Mouse (Mus musculus) midbrain, postnatal 0 days (tissue): Measurements from ENCODE around the gene Ccdc83. TPM values are rescaled to one million over a fixed set of nuclear protein-coding genes. Genes with fewer than 3 reads are reported as not detected.

Experiments
- ATAC-seq: fragments of 200-750 bp; cut with Nextera tagmentation; 2 replicates; pipeline ENCODE4 v1.8.0; 2017; ENCODE audit warnings: moderate number of reproducible peaks, mild to moderate bottlenecking, moderate TSS enrichment, moderate library complexity; ENCODE audit not compliant: low FRiP score
- DNase-seq: peaks from one replicate; pipeline ENCODE4 v3.0.0-alpha.2; 2015; ENCODE audit warnings: low spot score
- H3K27ac ChIP-seq: fragments of 300-500 bp; sonication (generic); 2 replicates; pipeline ENCODE4 v1.5.1; 2014; ENCODE audit warnings: low read depth, mild to moderate bottlenecking, low read length, mixed read lengths
- H3K27me3 ChIP-seq: fragments of 300-500 bp; sonication (generic); 2 replicates; pipeline ENCODE4 v1.6.1; 2014; ENCODE audit warnings: low read length, control low read depth, mixed read lengths; ENCODE audit not compliant: insufficient read depth
- H3K36me3 ChIP-seq: fragments of 300-500 bp; sonication (generic); 2 replicates; pipeline ENCODE4 v1.6.1; 2014; ENCODE audit warnings: low read length, control low read depth, mixed read lengths; ENCODE audit not compliant: insufficient read depth
- H3K4me1 ChIP-seq: fragments of 300-500 bp; sonication (generic); 2 replicates; pipeline ENCODE4 v1.6.1; 2014; ENCODE audit warnings: mild to moderate bottlenecking, control low read depth, antibody characterized with exemption, low read length, mixed read lengths; ENCODE audit not compliant: insufficient read depth
- H3K4me2 ChIP-seq: fragments of 300-500 bp; sonication (generic); 2 replicates; pipeline ENCODE4 v1.6.1; 2014; ENCODE audit warnings: low read depth, mild to moderate bottlenecking, low read length, mixed read lengths; ENCODE audit not compliant: poor library complexity, severe bottlenecking
- H3K4me3 ChIP-seq: fragments of 300-500 bp; sonication (generic); 2 replicates; pipeline ENCODE4 v1.5.1; 2014; ENCODE audit warnings: low read depth, mild to moderate bottlenecking, low read length, moderate library complexity
- H3K9ac ChIP-seq: fragments of 300-500 bp; sonication (generic); replicated peaks from 2 replicates; pipeline ENCODE4 v1.6.1; 2014; ENCODE audit warnings: mild to moderate bottlenecking, low read length, moderate library complexity, mixed read lengths; ENCODE audit not compliant: poor library complexity, severe bottlenecking
- H3K9me3 ChIP-seq: fragments of 300-500 bp; sonication (generic); 2 replicates; pipeline ENCODE4 v1.6.1; 2016; ENCODE audit warnings: low read length, control low read depth
- CTCF ChIP-seq: IDR thresholded peaks from 2 replicates; pipeline ENCODE4 v1.5.1; 2016; ENCODE audit warnings: antibody characterized with exemption, mild to moderate bottlenecking
- WGBS: fragments of 180-500 bp; shearing (Covaris S2); extraction: QIAGEN DNeasy Blood & Tissue Kit; methylation state at CpG from one replicate; pipeline ENCODE4 v1.1.7; 2014; 5-methylcytosine and 5-hydroxymethylcytosine counted together
- polyA plus RNA-seq: library from polyadenylated mRNA; unstranded; fragments of >200 nt; fragmentation: Nextera tagmentation; extraction: Ambion mirVana; gene quantifications from 2 replicates; pipeline ENCODE4 v1.2.1, GENCODE M21; 2015
- total RNA-seq: library from RNA; depleted of rRNA; stranded (reverse); fragments of >200 nt; gene quantifications from 2 replicates; pipeline ENCODE4 v1.2.3, GENCODE M21; 2014

The Ccdc83 gene
- total and polyA plus RNA-seq, 2 experiments from 2014 or later = not detected

- 0 out of 2 replicates have a peak, but pooled peaks have one; percentile 7 for ATAC-seq
- H3K27ac ChIP-seq = no peak overlapping the region
These were observed 37.3 kb upstream of the Ccdc83 start for GRCm38 (mm10) chr7:90302647-90303552.

GRCm38 (mm10) chr7:90301942-90302646, 36.5 kb upstream of the Ccdc83 start, which contains the start of gene Sytl2:
Sytl2 (plus strand) TSS chr7:90302252.
- H3K4me3 ChIP-seq = peak within 1 kb of the TSS; percentile 66
- H3K4me1 ChIP-seq = no peaks in the 10 kb centered on the region
- 2% methylated on average over 43 of the region's 43 CpGs for WGBS
- no peaks in the 10 kb centered on the region for H3K9me3 ChIP-seq
- DNase-seq (peak; percentile 34), ATAC-seq (peak; percentile 62; the same call in 1 of the 2 replicates)
- peak within 1 kb of the TSS; percentile 99 for H3K4me2 ChIP-seq
- H3K27ac ChIP-seq = no peak within 1 kb of the TSS
- no peaks in the 10 kb centered on the region for H3K36me3 ChIP-seq
- H3K9ac ChIP-seq = 0 out of 2 replicates have a peak within 1 kb of the TSS, but pooled peaks have one; percentile 44
- TF ChIP-seq CTCF = peak; percentile 50
- no peaks in the 10 kb centered on the region for H3K27me3 ChIP-seq

More at GRCm38 (mm10) chr7:90302647-90303552, 37.3 kb upstream of the Ccdc83 start:
- DNase-seq = no peak
- H3K36me3 ChIP-seq = no peaks in the 10 kb centered on the region
- H3K4me2 ChIP-seq = peak overlapping the region; percentile 99
- no peaks in the 10 kb centered on the region for H3K4me1 ChIP-seq
- H3K27me3 ChIP-seq = no peaks in the 10 kb centered on the region
- 5% methylated on average over 27 of the region's 27 CpGs for whole genome bisulfite sequencing
- no peak for TF ChIP-seq CTCF
- 0 out of 2 replicates have a peak overlapping the region, but pooled peaks have one; percentile 44 for H3K9ac ChIP-seq
- no peaks in the 10 kb centered on the region for H3K9me3 ChIP-seq
- peak overlapping the region; percentile 66 for H3K4me3 ChIP-seq

- H3K4me2 ChIP-seq = no peak overlapping the region
- H3K9me3 ChIP-seq = no peaks in the 10 kb centered on the region
- WGBS = 81% methylated on average over 6 of the region's 6 CpGs
- H3K27ac ChIP-seq = no peak overlapping the region
- no peaks in the 10 kb centered on the region for H3K4me1 ChIP-seq
- no peak for ATAC-seq
- no peak overlapping the region for H3K9ac ChIP-seq
- no peak for DNase-seq
- H3K27me3 ChIP-seq = no peaks in the 10 kb centered on the region
- no peak overlapping the region for H3K4me3 ChIP-seq
- TF ChIP-seq CTCF = no peak
- no peaks in the 10 kb centered on the region for H3K36me3 ChIP-seq
These were observed 26.3 kb upstream of the Ccdc83 start for GRCm38 (mm10) chr7:90291885-90292284.

DNA sequence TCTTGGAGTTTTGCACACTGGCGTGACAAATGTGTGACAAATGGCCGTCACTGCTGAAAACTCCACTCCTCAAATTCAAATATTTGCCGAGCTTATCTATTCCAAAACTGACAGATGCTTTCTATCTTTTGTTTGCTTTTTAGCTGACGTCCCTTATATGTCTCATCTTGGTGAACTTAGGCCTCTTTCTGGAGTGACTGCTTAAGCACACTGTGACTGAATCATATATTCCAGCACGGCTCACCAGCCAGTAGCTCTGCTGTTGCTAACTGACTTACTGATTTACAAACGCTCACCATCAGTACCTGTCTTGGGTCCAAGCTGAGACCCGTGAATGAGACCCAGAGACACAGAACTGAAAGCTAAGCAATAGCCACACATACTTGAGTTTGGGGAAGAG, 19.2 kb upstream of the Ccdc83 start:
- Histone ChIP-seq H3K9me3 (no peaks in the 10 kb centered on the region), H3K4me2 (no peak overlapping the region), H3K27ac (no peak overlapping the region), H3K36me3 (no peaks in the 10 kb centered on the region), H3K27me3 (no peaks in the 10 kb centered on the region), H3K4me3 (no peak overlapping the region), H3K9ac (no peak overlapping the region), H3K4me1 (no peaks in the 10 kb centered on the region)
- TF ChIP-seq CTCF = no peak
- no peak for DNase-seq
- 61% methylated on average over 7 of the region's 7 CpGs for WGBS
- ATAC-seq = no peak

DNA sequence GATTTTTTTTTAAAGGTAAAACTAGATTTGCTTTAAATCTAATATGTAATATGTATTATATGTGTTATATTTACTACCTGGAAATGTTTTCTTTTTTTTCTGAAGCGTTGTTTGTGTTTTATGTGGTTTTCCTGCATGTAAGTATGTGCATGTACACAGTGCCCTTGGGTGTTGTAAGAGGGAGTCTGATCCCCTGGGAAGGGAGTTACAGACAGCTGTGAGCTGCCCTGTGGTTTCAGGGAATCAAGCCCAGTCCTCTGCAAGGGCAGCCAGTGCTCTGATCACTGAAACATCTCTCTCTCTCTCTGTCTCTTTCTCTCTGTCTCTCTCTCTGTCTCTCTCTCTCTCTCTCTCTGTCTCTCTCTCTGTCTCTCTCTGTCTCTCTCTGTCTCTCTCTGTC, 17.2 kb upstream of the Ccdc83 start:
- DNase-seq (no peak), ATAC-seq (no peak)
- H3K4me1 ChIP-seq = no peaks in the 10 kb centered on the region
- no peaks in the 10 kb centered on the region for H3K36me3 ChIP-seq
- 96% methylated on average over 1 of the region's 1 CpGs for WGBS
- H3K27ac ChIP-seq = no peak overlapping the region
- TF ChIP-seq CTCF = no peak
- no peak overlapping the region for H3K4me2 ChIP-seq
- no peaks in the 10 kb centered on the region for H3K27me3 ChIP-seq
- H3K9ac ChIP-seq = no peak overlapping the region
- no peaks in the 10 kb centered on the region for H3K9me3 ChIP-seq
- no peak overlapping the region for H3K4me3 ChIP-seq
